Mouse (Mus musculus): ENCODE measurements at regions not wholly inside any gene's neighbourhood (a gene's known extent, or its start where the extent isn't known, plus 50 kb on each side); places are given as distances from the start of the nearest gene placed in this dataset.

DNA sequence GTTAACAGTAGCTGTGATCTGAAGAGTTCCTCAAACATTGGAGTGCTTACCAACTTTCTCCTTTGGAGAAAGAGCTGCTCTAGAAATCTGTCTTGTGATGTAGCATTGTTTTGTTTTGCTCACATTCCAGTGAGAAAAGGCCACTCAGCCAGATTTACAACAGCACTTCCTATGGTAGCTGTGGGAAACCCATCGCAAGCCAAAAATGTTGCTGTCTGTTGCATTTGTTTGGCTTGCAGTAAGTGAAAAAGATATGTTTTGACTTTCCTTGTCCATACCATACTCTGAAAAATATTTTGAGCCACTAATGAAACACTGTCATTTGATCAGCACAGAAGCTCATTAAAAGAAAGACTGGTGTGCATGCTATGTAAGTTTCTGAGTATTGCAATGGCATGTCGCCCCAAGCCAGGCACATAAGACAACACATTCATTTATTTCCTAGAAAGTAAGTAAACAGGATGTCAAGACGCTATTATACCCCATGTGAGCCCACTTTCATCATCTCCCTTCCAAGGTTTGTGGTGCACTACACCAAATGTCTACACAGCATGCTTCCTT is 66.2 kb downstream of the Car2 start:
- no peak for DNase-seq

DNA sequence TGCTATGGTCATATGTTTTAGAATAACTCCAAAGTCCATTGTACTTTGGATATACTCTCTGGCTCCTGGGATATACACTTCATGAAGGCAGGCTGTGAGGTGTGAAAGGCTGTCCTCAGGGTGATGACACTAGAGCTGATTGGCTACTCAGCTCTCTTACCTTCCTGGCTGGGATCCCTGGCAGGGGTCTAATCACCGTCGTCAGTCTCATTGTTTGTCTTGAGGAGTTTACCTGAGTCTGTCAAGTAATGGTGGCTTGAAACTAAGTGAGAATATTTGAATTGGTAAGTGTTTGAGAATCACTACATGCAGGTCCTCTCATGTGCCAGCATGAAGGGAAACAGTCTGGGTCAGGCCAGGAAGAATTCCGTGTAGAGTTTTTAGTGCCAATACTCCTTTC is 66.9 kb downstream of the Car2 start:
- no peak for DNase-seq

DNA sequence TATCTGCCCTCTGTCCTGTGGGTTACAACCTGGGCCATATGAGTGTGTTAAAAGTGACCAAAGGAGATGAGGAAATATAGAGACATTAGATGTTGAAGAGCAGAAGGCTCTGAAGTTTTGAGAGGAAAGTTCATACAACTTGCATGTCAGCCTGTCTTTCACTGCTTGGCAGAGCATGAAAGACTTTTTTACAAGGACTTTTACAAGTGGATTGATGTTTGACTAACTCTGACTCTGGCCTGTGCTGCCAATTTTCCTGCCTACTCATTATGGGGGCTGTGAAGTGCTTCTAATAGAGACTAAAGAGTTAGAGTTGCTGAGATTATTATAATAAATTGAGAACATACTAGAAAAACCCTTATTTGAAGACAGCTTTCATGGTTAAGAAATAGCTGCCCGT is 71.4 kb downstream of the Car2 start:
- DNase-seq: no peak

DNA sequence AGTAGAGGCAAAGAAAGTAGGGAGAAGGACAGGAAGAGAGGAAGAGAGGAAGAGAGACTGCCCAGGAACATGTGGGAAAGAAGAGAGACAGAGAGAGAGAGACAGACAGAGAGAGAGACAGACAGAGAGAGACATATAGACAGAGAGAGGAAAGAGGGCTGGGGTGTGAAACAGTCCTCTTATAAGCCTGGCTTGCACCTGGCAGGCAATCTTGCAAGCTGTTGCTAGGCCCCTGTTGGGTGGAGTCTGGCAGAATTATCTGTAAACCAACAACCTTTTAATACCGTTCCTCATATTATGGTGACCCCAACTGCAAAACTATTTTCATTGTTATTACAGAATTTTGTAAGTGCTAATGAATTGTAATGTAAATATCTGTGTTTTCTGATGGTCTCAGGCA is 72.2 kb downstream of the Car2 start:
- DNase-seq: no peak

- no peak for DNase-seq
Observed at GRCm38 (mm10) chr3:14959586-14959985, 73.5 kb downstream of the Car2 start.

- DNase-seq: no peak
Observed at GRCm38 (mm10) chr3:14964795-14965194, 78.7 kb downstream of the Car2 start.

DNA sequence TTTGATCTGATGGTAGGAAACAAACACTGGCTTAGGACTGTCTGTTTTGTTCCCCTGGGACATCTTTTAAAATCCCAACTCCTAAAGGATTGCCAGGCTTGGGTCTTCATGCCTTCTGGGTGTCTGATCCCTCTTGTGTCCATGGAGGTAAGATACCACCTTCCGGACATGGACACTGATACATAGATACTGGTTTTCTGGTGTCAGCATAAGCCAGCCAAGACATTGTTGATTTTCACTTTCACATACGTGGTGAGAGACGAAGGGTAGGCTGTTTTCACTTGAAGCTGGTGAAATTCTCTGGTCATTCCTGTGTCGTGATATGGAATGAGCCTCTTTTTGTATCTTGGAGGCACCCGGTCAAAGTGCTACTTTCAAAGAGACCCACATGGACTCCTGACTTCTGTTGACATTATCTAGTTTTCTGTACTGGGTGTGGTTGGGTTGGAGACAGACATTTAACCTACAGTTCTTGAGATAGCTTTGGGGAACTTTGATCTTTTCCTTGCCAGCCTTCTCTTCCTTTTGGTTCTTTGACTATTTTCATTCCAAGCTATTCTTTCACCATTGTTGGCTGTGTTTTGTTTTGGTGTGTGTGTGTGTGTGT is 79.5 kb downstream of the Car2 start:
- no peak for DNase-seq

- DNase-seq: no peak
Observed at GRCm38 (mm10) chr3:14967235-14967634, 81.2 kb downstream of the Car2 start.

DNA sequence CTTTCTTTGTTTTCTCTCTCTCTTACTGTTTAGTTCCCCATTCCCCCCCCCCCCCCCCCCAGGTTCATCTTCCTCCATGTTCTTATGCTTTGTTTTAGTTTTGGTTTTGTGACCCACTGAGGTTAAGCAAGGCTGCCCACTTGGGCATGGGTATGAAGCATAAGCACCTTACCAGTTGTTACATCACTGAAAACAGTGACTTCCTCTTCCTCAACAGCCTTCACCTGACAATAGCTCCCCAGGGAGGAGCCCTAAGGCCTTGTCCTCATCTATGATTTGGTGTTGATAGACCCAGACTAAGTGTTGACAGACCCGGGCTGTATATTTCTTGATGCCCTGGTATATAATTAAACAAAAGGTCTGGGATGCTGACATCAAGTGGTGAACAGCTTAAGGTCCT is 82.3 kb downstream of the Car2 start:
- DNase-seq: no peak

- no peak for DNase-seq
Observed at GRCm38 (mm10) chr3:14969698-14970097, 83.6 kb downstream of the Car2 start.

DNA sequence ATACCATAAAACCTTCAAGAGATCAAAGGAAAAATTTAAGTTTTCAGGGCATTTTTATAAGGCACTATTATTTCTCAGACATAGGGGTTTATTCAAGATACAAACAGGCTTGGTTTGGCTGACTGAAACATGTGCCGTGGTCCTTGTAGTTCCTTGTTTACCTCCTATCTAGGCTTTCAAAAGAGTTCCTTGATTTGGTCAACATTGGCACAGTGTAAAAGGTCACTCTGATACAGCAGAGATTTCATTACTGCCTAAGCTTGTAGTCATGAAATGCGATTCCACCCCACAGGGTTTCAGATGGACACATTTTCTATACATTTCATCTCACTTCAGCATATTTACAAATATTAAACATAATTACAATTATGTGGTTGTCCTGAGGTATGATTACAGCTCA is 85.6 kb downstream of the Car2 start:
- DNase-seq: no peak

DNA sequence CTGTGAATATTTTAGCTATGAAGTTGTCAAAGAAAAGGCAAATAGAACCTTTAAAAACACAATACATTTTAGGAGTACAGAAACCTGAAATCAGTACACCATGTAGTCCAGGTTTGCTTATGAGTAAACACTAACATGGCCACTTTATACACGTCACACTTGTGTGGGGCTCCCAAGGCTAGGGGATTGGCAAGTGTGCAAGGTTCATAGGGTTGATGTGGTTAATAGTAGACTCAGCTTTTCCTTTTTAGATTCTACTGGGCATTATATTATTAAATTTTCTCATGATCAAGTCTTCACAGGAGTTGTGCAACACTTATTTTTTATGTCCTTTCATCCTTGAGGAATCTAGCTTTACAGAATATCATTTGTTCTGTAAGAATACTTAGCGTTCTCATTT is 88.7 kb downstream of the Car2 start:
- no peak for DNase-seq

GRCm38 (mm10) chr3:14975203-14975602 is 89.1 kb downstream of the Car2 start:
- no peak for DNase-seq

DNA sequence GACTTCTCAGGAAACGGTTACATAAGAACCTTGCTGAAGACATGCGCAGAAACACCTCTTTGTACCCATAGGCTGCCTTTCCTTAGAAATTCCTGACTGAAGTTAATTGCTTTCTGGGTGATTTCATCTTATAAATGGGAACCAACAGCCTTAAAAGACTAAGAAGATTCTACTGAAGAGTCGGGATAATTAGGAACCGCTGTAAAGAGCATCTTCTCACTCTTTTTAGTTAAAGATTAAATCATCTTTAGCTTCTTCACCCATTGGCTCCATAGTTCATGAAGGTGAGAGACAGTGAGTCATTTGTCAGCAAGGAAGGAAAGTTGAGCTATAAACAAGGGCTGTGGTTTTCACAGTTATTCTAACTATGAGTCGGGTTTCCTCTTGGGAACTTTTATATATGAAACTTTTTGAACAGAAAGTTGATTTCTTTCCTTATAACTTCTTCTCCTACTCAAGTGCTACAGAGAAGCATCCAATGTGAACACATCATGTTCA is 93.1 kb downstream of the Car2 start:
- no peak for DNase-seq

- DNase-seq: no peak
Observed at GRCm38 (mm10) chr3:14989635-14990034, 103.6 kb downstream of the Car2 start.

GRCm38 (mm10) chr3:14993936-14994335 is 107.9 kb downstream of the Car2 start:
- no peak for DNase-seq

- no peak for DNase-seq
Observed at GRCm38 (mm10) chr3:14997241-14997640, 111.2 kb downstream of the Car2 start.

DNA sequence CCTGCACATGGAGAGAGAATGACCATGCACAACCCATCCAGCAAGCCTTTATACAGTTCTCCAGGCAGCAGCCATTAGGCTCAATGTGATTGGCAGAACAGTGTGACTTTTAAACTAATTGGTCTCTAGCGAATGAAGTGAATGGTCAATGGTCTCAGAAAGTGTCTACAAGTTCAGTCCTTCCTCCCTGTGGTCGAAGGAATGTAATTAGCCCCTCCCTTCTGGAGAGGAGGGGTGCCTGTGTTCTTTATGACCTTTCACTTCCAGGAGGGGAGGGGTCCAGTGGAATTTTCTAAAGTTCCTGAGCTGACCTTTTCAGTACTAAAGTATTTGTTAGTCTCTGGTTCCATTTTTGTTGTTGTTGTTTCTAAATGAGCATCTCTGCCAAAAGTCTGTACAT is 112.4 kb downstream of the Car2 start:
- DNase-seq: no peak

DNA sequence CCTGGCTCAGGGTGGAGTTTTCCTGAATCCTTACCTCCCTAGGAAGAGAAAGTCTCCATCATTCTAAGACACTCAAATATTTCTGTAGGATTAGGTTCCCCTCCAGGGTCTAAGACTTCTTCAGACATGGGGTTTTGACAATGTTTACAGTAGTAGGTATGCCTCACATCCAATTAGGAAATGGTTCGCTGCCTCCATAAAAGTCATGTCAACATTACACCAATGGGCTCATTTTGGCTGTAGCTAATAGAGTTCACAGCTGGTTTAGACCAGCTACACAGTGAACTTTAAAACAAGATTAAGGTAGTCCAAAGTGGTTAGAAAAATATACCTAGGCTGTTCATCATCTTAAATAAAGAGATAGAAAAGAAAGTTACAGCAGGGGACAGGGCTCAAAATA is 113.3 kb downstream of the Car2 start:
- no peak for DNase-seq

DNA sequence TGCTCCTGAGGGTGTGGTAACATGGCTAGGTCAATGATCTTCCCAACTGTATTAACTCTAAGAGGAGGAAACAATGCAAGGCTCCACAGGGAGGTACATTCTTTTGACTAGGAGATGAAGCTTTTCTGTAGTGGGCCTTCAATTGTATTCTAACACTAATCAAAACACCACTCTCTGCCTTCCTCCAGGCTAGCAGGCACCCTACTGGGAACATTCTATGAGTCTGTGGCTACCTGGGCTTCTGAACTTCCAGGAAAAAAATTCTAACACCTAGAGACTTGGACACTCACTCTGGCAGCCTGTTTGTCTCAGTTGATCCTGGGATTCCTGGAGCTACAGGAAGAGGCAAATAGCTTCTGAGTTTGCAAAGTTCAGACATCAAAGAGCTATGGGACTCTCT is 113.8 kb downstream of the Car2 start:
- no peak for DNase-seq

GRCm38 (mm10) chr3:15000657-15001056 is 114.6 kb downstream of the Car2 start:
- no peak for DNase-seq

DNA sequence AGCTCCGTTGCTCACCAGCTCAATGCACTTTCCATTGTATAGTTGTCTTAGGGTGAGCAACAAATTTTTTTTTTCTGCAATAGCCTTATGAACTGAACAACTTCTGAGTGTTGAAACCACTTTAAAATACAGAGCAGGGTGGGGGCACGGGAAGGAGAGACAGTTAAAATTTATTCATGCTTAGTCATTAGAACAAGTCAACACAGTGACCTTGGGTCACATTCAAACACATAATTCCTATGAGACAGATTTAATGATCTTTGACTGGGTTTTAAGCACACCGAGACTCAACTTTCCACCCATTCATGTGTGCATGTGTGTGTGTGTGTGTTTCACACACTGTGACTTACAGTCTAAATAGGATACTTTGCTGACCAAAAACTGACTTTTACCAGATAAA is 121.7 kb downstream of the Car2 start:
- DNase-seq: no peak

DNA sequence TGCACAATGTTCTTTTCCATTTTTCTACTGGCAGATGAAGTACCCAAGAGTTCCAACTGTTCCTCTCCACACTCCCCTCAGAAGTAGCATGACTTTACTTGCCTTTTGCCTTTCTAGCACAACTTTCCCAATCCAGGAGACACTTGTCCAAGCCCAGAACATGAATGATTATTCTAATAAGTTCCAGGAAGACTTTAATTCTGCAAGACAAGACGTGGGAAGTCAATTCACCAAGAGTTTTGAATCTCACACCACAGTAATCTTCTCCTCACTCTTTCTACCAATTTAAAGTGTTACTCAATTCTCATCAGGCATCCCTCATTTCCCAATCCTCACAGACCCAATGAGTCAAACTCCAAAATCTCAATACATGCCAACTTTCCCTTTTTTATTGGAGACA is 122.4 kb downstream of the Car2 start:
- DNase-seq: no peak

GRCm38 (mm10) chr3:15009747-15010146 is 123.7 kb downstream of the Car2 start:
- no peak for DNase-seq

DNA sequence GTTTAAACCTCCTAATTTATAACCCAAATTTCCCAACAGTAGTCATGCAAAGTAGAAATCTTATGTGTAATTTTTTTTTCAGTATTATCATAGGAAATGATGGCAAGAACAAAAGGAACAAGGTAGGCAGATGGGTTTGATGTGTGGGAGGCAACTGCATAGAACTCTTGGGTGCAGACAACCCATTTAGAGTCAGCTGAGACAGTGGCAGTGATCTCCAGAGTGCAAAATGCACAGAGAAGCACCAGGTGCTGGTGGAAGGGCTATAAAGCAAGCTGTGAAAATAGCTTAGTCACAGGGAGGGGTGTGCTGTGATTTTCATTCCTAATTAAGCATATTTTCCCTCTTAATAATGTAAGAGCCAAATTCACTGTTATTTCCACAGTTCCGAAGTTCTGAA is 130.5 kb downstream of the Car2 start:
- no peak for DNase-seq
